Mouse (Mus musculus) lung, adult 2 months (tissue): ENCODE data around the gene Islr. TPM values are rescaled to one million over a fixed set of nuclear protein-coding genes. Genes with fewer than 3 reads are reported as not detected.

Source experiments
- DNase-seq: peaks from one replicate; pipeline ENCODE4 v3.0.0; 2022
- H3K4me1 ChIP-seq: fragments of 200-500 bp; 2 replicates; pipeline ENCODE4 v1.6.1; 2011; ENCODE audit warnings: low read length; ENCODE audit not compliant: control insufficient read depth, insufficient read depth
- H3K4me3 ChIP-seq: fragments of 200-500 bp; replicated peaks from 2 replicates; pipeline ENCODE3; 2011; ENCODE audit warnings: low read depth, mild to moderate bottlenecking, control low read depth, low read length; ENCODE audit errors: extremely low read depth
- CTCF ChIP-seq: fragments of 200-500 bp; IDR thresholded peaks from 2 replicates; pipeline ENCODE4 v1.5.1; 2011; ENCODE audit warnings: mild to moderate bottlenecking, low read length, control low read depth; ENCODE audit not compliant: insufficient read depth
- POLR2A ChIP-seq: fragments of 200-500 bp; IDR thresholded peaks from 2 replicates; pipeline ENCODE4 v1.6.1; 2011; ENCODE audit warnings: low read depth, mild to moderate bottlenecking, control low read depth, low read length, borderline replicate concordance; ENCODE audit errors: extremely low read depth
- WGBS: fragments of 180-500 bp; shearing (Covaris S2); methylation state at CpG from one replicate; pipeline ENCODE4 v1.1.7; 2018; 5-methylcytosine and 5-hydroxymethylcytosine counted together
- polyA plus RNA-seq: library from polyadenylated mRNA; depleted of rRNA; stranded (reverse); fragments of >200 nt; gene quantifications from 2 replicates; pipeline ENCODE4 v1.2.3, GENCODE M21; 2012

The Islr gene
- polyA plus RNA-seq, 1 experiment = 74.0 TPM

- peaks cover 5% of the 10 kb centered on the region; the same call in 1 of the 2 replicates for H3K4me1 ChIP-seq
- TF ChIP-seq POLR2A (no peak), CTCF (no peak)
- WGBS = 9% methylated on average over 14 of the region's 14 CpGs
- H3K4me3 ChIP-seq = no peak overlapping the region
- no peak for DNase-seq
These were observed 1.2 kb downstream of the Islr start for GRCm38 (mm10) chr9:58202676-58203453.

GRCm38 (mm10) chr9:58201861-58202549 lies 2.1 kb downstream of the Islr start:
- 3% methylated on average over 37 of the region's 37 CpGs for WGBS
- TF ChIP-seq POLR2A = no peak
- TF ChIP-seq CTCF = no peak

GRCm38 (mm10) chr9:58201091-58201842 lies 2.8 kb downstream of the Islr start:
- no peak for DNase-seq
- Histone ChIP-seq H3K4me1 (peaks cover 5% of the 10 kb centered on the region; the same call in 1 of the 2 replicates), H3K4me3 (no peak overlapping the region)
- 3% methylated on average over 24 of the region's 24 CpGs for WGBS
- TF ChIP-seq POLR2A = no peak
- TF ChIP-seq CTCF = no peak

More at GRCm38 (mm10) chr9:58201861-58202549, 2.1 kb downstream of the Islr start:
- H3K4me1 ChIP-seq = peaks cover 5% of the 10 kb centered on the region; the same call in 1 of the 2 replicates
- DNase-seq = no peak
- H3K4me3 ChIP-seq = no peak overlapping the region

- Histone ChIP-seq H3K4me3 (no peak overlapping the region), H3K4me1 (peaks cover 5% of the 10 kb centered on the region; the same call in 1 of the 2 replicates)
- 13% methylated on average over 11 of the region's 11 CpGs for WGBS
- no peak for DNase-seq
- TF ChIP-seq CTCF (no peak), POLR2A (no peak)
These were observed 3.6 kb downstream of the Islr start for GRCm38 (mm10) chr9:58200270-58201090.

DNA sequence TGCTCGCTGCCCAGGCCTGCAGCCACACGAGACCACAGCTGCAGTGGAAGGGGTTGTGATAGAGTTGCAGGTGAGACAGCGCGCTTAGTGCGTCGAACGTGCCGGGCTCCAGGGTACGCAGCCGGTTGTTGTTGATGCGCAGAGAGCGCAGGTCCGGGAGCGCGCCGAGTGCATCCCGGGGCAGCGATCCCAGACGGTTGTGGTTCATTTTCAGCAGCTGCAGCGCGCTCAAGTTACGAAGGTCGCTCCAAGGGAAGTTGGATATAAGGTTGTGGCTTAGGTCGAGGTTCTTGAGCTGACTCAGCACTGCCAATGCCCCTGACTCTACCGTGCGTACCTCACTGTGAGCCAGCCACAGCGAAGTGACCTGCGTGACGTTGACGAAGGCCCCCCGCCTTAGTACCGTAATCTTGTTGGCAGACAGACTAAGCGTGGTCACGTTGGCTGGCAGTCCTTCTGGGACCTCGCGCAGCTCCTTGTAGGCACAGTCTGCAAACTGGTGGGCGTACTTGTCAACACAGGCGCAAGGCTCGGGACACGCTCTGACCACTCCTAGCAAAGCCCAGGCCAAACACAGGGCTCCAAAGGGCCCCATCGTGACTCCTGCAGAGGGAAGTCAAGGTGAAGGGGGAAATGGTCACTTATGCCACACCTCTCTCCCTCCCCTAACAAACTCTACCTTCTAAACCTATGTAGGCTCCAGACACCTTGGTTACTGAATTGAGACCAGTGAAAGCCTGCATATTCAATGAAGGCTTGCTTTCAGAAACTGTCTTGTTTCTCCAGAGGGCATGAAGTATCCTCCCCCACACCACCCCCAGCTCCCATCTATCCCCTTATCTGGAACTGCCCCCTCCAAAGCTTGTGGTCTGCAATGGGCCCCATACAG lies 4.5 kb downstream of the Islr start:
- no peak for DNase-seq
- H3K4me1 ChIP-seq = peaks cover 5% of the 10 kb centered on the region; the same call in 1 of the 2 replicates
- no peak for TF ChIP-seq CTCF
- TF ChIP-seq POLR2A = no peak
- WGBS = 5% methylated on average over 41 of the region's 41 CpGs
- no peak overlapping the region for H3K4me3 ChIP-seq

DNA sequence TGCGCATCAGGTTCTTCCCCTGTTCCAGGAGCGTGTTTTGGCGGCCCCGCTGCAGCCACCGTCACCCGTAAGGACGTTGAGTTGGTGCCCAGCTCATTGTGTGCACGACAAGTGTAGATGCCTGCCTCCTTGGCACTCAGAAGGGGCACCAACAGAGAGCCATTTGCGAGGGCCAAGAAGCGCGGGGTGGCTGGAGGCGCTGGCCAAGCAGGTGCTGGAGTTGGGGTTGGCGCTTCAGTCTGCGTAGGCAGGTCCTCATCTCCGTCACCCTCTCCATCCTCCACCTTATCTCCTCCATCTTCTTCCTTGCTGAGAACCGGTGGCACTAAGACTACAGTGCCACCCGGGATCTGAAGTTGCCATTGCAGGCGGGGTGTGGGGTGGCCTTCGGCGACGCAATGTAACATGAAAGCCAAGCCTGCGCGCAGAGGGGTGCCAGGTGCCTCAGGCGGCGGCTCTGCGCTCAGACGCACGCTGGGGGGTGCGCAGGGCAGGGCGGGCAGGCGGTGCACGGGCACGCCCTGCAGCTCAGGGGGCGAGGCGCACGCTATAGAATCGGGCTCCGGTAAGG lies 5.2 kb downstream of the Islr start:
- DNase-seq = no peak
- Histone ChIP-seq H3K4me1 (peaks cover 2% of the 10 kb centered on the region; the same call in 1 of the 2 replicates), H3K4me3 (no peak overlapping the region)
- 5% methylated on average over 38 of the region's 38 CpGs for WGBS
- TF ChIP-seq CTCF (no peak), POLR2A (no peak)

- Histone ChIP-seq H3K4me1 (no peaks in the 10 kb centered on the region; the same call in 1 of the 2 replicates), H3K4me3 (no peak overlapping the region)
- WGBS = 2% methylated on average over 58 of the region's 58 CpGs
- peak; percentile 47 for DNase-seq
- TF ChIP-seq POLR2A (no peak), CTCF (peak; percentile 46)
These were observed 6.1 kb downstream of the Islr start for GRCm38 (mm10) chr9:58197781-58198701.
